Mouse (Mus musculus) stomach, adult 2 months (tissue): ENCODE results near the gene Ssxb6. TPM values are rescaled to one million over a fixed set of nuclear protein-coding genes. Genes with fewer than 3 reads are reported as not detected.

Experiments used
- polyA plus RNA-seq: library from polyadenylated mRNA; depleted of rRNA; stranded (reverse); fragments of >200 nt; gene quantifications from 2 replicates; pipeline ENCODE4 v1.2.3, GENCODE M21; 2012; rRNA removed

Gene Ssxb6
- polyA plus RNA-seq: not detected in 2 replicates

DNA sequence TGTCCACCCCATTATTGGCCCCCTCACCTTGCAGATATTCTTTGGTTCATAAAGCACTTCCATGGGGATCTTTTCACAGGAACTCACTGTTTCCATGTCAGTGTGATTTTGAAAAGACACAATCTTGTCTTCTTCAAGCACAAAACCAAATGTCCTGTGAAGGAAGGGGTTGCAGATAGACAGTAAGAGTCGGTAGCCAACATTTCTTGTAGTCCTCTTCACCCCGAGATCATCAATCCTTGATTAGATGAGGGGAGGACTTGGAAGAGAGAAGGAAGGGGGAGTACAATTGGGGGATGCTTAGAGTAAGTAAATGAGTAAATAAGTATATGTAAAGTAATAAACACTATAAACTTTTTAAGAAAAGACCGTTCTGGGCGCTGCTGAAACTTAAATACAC is at the start of gene Ssxb6:
Ssxb6 (minus strand) TSS at position 101 of the 400 bp plus-strand sequence.

DNA sequence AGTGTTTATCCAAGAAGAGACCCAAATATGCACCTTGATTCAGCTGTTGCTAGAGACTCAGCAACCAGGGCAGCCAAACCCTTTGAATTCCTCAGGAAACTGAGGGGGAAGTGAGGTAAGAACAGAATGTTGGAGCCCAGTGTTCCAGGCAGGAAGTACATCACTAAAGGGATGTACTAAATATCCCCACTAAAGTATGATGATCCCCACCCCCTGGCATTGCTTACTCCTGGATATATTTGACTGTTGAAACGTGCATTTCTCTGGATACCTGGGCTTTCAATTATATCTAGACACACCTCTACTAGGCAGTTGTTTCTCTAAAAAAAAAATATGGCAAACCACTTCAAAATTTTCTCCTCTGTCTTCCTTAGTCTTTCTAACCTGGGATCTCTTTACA is 43.7 kb upstream of the Ssxb6 start, which contains the start of gene Ssxb3:
Ssxb3 (minus strand) TSS at position 101 of the 400 bp plus-strand sequence.

DNA sequence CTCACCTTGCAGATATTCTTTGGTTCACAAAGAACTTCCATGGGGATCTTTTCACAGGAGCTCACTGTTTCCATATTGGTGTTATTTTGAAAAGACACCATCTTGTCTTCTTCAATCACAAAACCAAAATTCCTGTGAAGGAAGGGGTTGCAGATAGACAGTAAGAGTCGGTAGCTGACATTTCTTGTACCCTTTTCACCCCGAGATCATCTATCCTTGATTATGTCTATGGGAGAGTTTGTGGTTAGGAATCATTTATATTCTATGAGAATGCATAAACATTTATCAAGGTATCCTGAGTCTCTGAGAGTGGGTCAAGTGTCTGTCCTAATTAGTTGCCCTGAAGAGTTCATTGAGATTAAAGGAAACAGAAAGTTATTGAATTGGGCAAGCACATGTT is 23.2 kb downstream of the Ssxb6 start, which contains the start of gene Gm14459:
Gm14459 (minus strand) TSS at position 101 of the 400 bp plus-strand sequence.

Other genes with a start within 250 kb of the Ssxb6 start
- not detected in 2 replicates for gene Ssxb10, start 220.8 kb downstream of the Ssxb6 start, polyA plus RNA-seq
- not detected in 2 replicates for gene Ssxb9, start 181.3 kb downstream of the Ssxb6 start, polyA plus RNA-seq
- gene Ssxb1, start 134.9 kb downstream of the Ssxb6 start, polyA plus RNA-seq: not detected in 2 replicates
- gene Ssxb2, start 86.5 kb downstream of the Ssxb6 start, polyA plus RNA-seq: not detected in 2 replicates
- gene Gm14459, start 23.3 kb downstream of the Ssxb6 start, polyA plus RNA-seq: not detected in 2 replicates
- not detected in 2 replicates for gene Ssxb3, start 43.6 kb upstream of the Ssxb6 start, polyA plus RNA-seq
- gene Ssxb8, start 142.6 kb upstream of the Ssxb6 start, polyA plus RNA-seq: not detected in 2 replicates
- not detected in 2 replicates for gene Ssx9, start 200.2 kb upstream of the Ssxb6 start, polyA plus RNA-seq